ENCODE assay signal across 8 mouse cellular contexts in genomic region chr9:89187006-89187405, GRCm38 (mm10). TPM values are rescaled to one million over a fixed set of nuclear protein-coding genes. Genes with fewer than 3 reads are reported as not detected.
"Had no signal": no experiment of that assay in that cellular context is flagged by ENCODE, and none has a peak within 500 bp of the region (broad histone marks: within the 10 kb centered on the region; RNA-seq: fewer than 3 reads in every experiment).

No protein-coding gene starts in this region.

RNA-seq across cellular contexts. Expression of gene Bcl2a1b, which starts 12.0 kb away (rescaled TPM):
- polyA plus RNA-seq: testis, adult 2 months had no signal

RNA-seq across cellular contexts. Expression of gene Gm29094, which starts 12.2 kb away (rescaled TPM):
- total RNA-seq: neutrophil, adult 5-6 weeks had no signal
- polyA plus RNA-seq: small intestine, adult 2 months; spleen, adult 2 months; stomach, embryonic 14.5 days; stomach, postnatal 0 days; testis, adult 2 months; thymus, adult 2 months; urinary bladder, adult 2 months had no signal
